Mouse (Mus musculus) right cerebral cortex, adult 18-20 months (tissue): ENCODE results near the gene AI467606.

Experiments used
- DNase-seq: peaks from one replicate; pipeline ENCODE4 v3.0.0; 2022; ENCODE audit warnings: mixed read lengths

The AI467606 gene

GRCm38 (mm10) chr7:127129638-127130037, 38.5 kb downstream of the AI467606 start:
- peak; percentile 56 for DNase-seq

- no peak for DNase-seq
These were observed 42.0 kb downstream of the AI467606 start for GRCm38 (mm10) chr7:127133125-127133524.

- peak; percentile 44 for DNase-seq
These were observed 43.8 kb downstream of the AI467606 start for GRCm38 (mm10) chr7:127134821-127135447.

- no peak for DNase-seq
These were observed 45.3 kb downstream of the AI467606 start for GRCm38 (mm10) chr7:127136181-127137071.

GRCm38 (mm10) chr7:127137262-127138017, 46.3 kb downstream of the AI467606 start, which contains the start of gene Spn:
Gene Spn (minus strand): TSS chr7:127137823.
- no peak for DNase-seq

GRCm38 (mm10) chr7:127139100-127139499, 47.9 kb downstream of the AI467606 start:
- DNase-seq = no peak

GRCm38 (mm10) chr7:127139562-127139961, 48.4 kb downstream of the AI467606 start:
- DNase-seq = no peak

GRCm38 (mm10) chr7:127140623-127141404, 49.7 kb downstream of the AI467606 start:
- DNase-seq = no peak

GRCm38 (mm10) chr7:127142214-127142613, 51.1 kb downstream of the AI467606 start:
- DNase-seq = no peak

- no peak for DNase-seq
These were observed 51.5 kb downstream of the AI467606 start for GRCm38 (mm10) chr7:127142666-127143065.
